Mouse (Mus musculus): ENCODE data around the gene 2310011J03Rik. TPM values are rescaled to one million over a fixed set of nuclear protein-coding genes. Genes with fewer than 3 reads are reported as not detected.

The 2310011J03Rik gene
- total and polyA plus RNA-seq, 2 experiments: 10.4 to 25.4 TPM

DNA sequence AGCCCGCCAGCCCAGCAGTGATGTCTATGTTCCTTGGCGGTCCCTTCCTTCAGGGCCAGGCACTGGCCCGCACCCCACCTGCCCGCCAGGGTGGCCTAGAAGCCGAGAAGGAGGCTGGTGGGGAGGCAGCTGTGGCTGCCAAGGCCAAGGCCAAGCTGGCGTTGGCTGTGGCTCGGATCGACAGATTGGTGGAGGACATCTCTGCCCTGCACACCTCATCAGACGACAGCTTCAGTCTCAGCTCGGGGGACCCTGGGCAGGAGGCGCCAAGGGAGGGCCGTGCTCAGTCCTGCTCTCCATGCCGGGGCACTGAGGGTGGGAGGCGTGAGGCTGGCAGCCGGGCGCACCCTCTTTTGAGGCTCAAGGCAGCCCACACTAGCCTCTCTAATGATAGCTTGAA lies 8.8 kb downstream of the 2310011J03Rik start:
- no peak overlapping the region for H3K27ac ChIP-seq (replicated peaks; ENCODE audit: insufficient read depth, low read depth, low read length)
- 68% methylated on average over 16 of the region's 16 CpGs for WGBS
- H3K36me3 ChIP-seq (ENCODE audit: control insufficient read depth, insufficient read depth, low read length): no peaks in the 10 kb centered on the region
- H3K79me2 ChIP-seq (ENCODE audit: control insufficient read depth, insufficient read depth, low read length): no peaks in the 10 kb centered on the region
- no peak for DNase-seq (ENCODE audit: extremely low read depth, low read depth, low spot score)
- TF ChIP-seq POLR2A (IDR thresholded peaks at IDR 0.05; ENCODE audit: extremely low read depth, insufficient read depth, low read length): no peak
- no peak for TF ChIP-seq CTCF (IDR thresholded peaks at IDR 0.05; ENCODE audit: low read depth, low read length)
- H3K4me3 ChIP-seq (ENCODE audit: insufficient read depth, low read depth, low read length): no peak overlapping the region
- no peaks in the 10 kb centered on the region for H3K4me1 ChIP-seq (ENCODE audit: control insufficient read depth, insufficient read depth, low read length)
- no peak overlapping the region for H3K9ac ChIP-seq (ENCODE audit: low read depth, low read length)
- peaks cover 30% of the 10 kb centered on the region for H3K27me3 ChIP-seq (ENCODE audit: control insufficient read depth, insufficient read depth, low read length)

DNA sequence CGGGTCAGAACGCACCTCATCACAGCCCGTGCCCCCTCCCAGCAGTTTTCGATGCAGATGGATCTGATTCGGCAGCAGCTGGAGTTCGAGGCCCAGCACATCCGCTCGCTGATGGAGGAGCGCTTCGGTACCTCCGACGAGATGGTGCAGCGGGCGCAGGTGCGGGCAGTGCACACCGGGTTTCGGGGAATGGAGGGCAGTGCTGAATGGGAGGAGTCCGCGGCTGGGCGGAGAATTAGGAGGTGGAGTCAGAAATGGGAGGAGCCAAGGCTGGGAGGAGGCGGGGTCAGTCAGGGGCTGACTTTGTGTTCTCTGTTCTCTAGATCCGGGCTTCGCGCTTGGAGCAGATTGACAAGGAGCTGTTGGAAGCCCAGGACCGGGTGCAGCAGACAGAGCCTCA lies 15.5 kb downstream of the 2310011J03Rik start:
- WGBS: 10% methylated on average over 25 of the region's 25 CpGs
- peak; percentile 53 for DNase-seq (ENCODE audit: extremely low read depth, low read depth, low spot score)
- Histone ChIP-seq H3K36me3 (ENCODE audit: control insufficient read depth, insufficient read depth, low read length) (no peaks in the 10 kb centered on the region), H3K4me1 (ENCODE audit: control insufficient read depth, insufficient read depth, low read length) (0 out of 2 replicates have a peak, but pooled peaks cover 2% of the 10 kb centered on the region), H3K27me3 (ENCODE audit: control insufficient read depth, insufficient read depth, low read length) (no peaks in the 10 kb centered on the region), H3K4me3 (ENCODE audit: insufficient read depth, low read depth, low read length) (no peak overlapping the region), H3K79me2 (ENCODE audit: control insufficient read depth, insufficient read depth, low read length) (no peaks in the 10 kb centered on the region), H3K9ac (ENCODE audit: low read depth, low read length) (no peak overlapping the region), H3K27ac (replicated peaks; ENCODE audit: insufficient read depth, low read depth, low read length) (no peak overlapping the region)
- TF ChIP-seq POLR2A (IDR thresholded peaks at IDR 0.05; ENCODE audit: extremely low read depth, insufficient read depth, low read length): no peak
- TF ChIP-seq CTCF (IDR thresholded peaks at IDR 0.05; ENCODE audit: low read depth, low read length): no peak

DNA sequence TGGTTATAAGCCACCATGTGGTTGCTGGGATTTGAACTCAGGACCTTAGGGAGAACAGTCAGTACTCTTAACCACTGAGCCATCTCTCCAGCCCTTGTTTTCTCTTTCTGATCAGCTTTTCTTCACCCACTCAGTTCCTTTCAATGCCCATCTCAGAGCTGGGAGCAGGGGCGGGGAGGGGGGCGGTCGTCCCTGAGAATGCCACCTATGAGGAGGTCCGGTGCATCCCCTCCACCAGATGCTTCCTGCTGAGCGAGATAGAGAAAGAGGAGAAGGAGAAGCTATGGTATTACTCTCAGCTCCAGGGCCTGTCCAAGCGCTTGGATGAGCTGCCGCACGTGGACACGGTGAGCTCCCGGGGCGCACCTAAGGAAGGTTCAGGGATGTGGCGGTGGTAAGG lies 15.9 kb downstream of the 2310011J03Rik start:
- no peak overlapping the region for H3K27ac ChIP-seq (replicated peaks; ENCODE audit: insufficient read depth, low read depth, low read length)
- no peak for DNase-seq (ENCODE audit: extremely low read depth, low read depth, low spot score)
- no peaks in the 10 kb centered on the region for H3K36me3 ChIP-seq (ENCODE audit: control insufficient read depth, insufficient read depth, low read length)
- H3K4me3 ChIP-seq (ENCODE audit: insufficient read depth, low read depth, low read length): no peak overlapping the region
- 0 out of 2 replicates have a peak, but pooled peaks cover 2% of the 10 kb centered on the region for H3K4me1 ChIP-seq (ENCODE audit: control insufficient read depth, insufficient read depth, low read length)
- no peak overlapping the region for H3K9ac ChIP-seq (ENCODE audit: low read depth, low read length)
- no peaks in the 10 kb centered on the region for H3K79me2 ChIP-seq (ENCODE audit: control insufficient read depth, insufficient read depth, low read length)
- no peaks in the 10 kb centered on the region for H3K27me3 ChIP-seq (ENCODE audit: control insufficient read depth, insufficient read depth, low read length)
- TF ChIP-seq CTCF (IDR thresholded peaks at IDR 0.05; ENCODE audit: low read depth, low read length) (no peak), POLR2A (IDR thresholded peaks at IDR 0.05; ENCODE audit: extremely low read depth, insufficient read depth, low read length) (no peak)
- 33% methylated on average over 12 of the region's 12 CpGs for WGBS

DNA sequence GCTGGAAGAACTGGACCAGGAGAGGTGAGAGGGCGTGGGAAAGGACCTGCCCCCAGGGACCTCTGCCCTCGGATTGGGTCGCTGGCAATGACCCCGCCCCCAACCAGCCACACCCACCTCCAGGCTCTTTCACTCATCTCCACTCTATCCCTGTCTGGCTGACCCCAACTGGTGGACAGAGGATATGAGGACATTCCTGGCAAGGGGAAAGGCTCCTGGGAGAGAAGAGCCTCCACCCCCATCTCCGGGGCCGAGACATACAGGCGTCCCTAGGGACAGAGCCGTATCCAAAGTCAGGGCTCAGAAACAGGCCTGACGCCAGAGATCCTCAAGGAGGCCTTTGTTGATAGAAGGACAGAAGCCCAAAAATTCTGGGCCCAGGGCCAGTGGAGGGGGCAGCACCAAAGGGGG lies 17.9 kb downstream of the 2310011J03Rik start:
- TF ChIP-seq CTCF (IDR thresholded peaks at IDR 0.05; ENCODE audit: low read depth, low read length) (no peak), POLR2A (IDR thresholded peaks at IDR 0.05; ENCODE audit: extremely low read depth, insufficient read depth, low read length) (no peak)
- no peaks in the 10 kb centered on the region for H3K36me3 ChIP-seq (ENCODE audit: control insufficient read depth, insufficient read depth, low read length)
- H3K9ac ChIP-seq (ENCODE audit: low read depth, low read length): no peak overlapping the region
- WGBS: 27% methylated on average over 9 of the region's 9 CpGs
- no peaks in the 10 kb centered on the region for H3K79me2 ChIP-seq (ENCODE audit: control insufficient read depth, insufficient read depth, low read length)
- no peak overlapping the region for H3K27ac ChIP-seq (replicated peaks; ENCODE audit: insufficient read depth, low read depth, low read length)
- H3K4me1 ChIP-seq (ENCODE audit: control insufficient read depth, insufficient read depth, low read length): 0 out of 2 replicates have a peak, but pooled peaks cover 2% of the 10 kb centered on the region
- peak; percentile 55 for DNase-seq (ENCODE audit: extremely low read depth, low read depth, low spot score)
- H3K4me3 ChIP-seq (ENCODE audit: insufficient read depth, low read depth, low read length): no peak overlapping the region
- H3K27me3 ChIP-seq (ENCODE audit: control insufficient read depth, insufficient read depth, low read length): 0 out of 2 replicates have a peak, but pooled peaks cover 4% of the 10 kb centered on the region

DNA sequence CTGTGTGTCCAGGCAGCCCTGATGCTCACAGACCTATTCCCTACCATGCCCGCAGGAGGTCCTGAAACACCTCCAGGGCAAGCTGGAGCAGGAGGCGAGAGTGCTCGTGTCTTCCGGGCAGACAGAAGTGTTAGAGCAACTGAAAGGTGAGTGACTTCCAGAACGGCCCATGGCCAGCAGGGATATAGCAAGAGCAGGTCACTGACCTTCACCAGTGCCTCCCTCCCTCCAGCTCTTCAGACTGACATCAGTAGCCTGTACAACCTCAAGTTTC lies 18.3 kb downstream of the 2310011J03Rik start:
- no peak overlapping the region for H3K9ac ChIP-seq (ENCODE audit: low read depth, low read length)
- 0 out of 2 replicates have a peak, but pooled peaks cover 4% of the 10 kb centered on the region for H3K27me3 ChIP-seq (ENCODE audit: control insufficient read depth, insufficient read depth, low read length)
- TF ChIP-seq CTCF (IDR thresholded peaks at IDR 0.05; ENCODE audit: low read depth, low read length) (no peak), POLR2A (IDR thresholded peaks at IDR 0.05; ENCODE audit: extremely low read depth, insufficient read depth, low read length) (no peak)
- no peaks in the 10 kb centered on the region for H3K36me3 ChIP-seq (ENCODE audit: control insufficient read depth, insufficient read depth, low read length)
- no peaks in the 10 kb centered on the region for H3K79me2 ChIP-seq (ENCODE audit: control insufficient read depth, insufficient read depth, low read length)
- H3K27ac ChIP-seq (replicated peaks; ENCODE audit: insufficient read depth, low read depth, low read length): no peak overlapping the region
- WGBS: 32% methylated on average over 5 of the region's 5 CpGs
- H3K4me1 ChIP-seq (ENCODE audit: control insufficient read depth, insufficient read depth, low read length): 0 out of 2 replicates have a peak, but pooled peaks cover 2% of the 10 kb centered on the region
- no peak for DNase-seq (ENCODE audit: extremely low read depth, low read depth, low spot score)
- no peak overlapping the region for H3K4me3 ChIP-seq (ENCODE audit: insufficient read depth, low read depth, low read length)

DNA sequence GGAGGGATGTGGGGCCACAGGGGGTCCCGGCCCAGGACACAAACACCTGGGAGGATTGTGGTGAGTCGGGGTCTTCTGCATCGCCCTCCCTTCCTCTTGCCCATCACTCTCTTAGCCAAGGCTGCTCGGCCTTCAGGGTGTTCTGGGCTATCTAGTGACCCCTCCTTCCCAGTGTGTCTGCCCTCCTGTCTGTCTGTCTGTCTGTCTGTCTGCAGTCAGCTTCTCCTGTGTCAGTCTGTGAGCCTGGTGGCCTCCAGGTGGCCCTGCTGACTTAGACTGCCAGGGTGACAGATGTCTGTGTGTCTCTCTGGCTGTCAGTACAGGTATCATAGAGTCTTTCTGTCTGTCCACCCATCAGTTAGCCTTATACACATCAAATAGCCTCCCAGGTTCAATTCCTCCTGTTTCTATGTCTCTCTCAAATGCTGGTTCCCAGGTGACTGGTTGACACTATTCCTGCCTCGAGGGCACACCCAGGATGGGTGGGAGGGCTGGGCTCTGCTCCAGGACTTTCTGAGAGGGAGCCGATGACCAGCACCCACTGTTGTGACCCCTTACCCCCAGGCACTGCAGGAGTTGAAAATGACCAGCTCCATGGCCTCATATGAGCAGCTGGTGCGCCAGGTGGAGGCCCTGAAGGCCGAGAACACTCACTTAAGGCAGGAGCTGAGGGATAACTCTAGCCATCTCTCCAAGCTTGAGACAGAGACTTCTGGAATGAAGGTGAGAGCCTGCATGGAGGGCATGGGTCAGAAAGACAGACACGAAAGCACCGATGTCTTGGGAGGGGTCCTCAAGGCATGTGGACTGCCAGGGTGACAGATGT lies 18.9 kb downstream of the 2310011J03Rik start:
- TF ChIP-seq POLR2A (IDR thresholded peaks at IDR 0.05; ENCODE audit: extremely low read depth, insufficient read depth, low read length): no peak
- no peak for TF ChIP-seq CTCF (IDR thresholded peaks at IDR 0.05; ENCODE audit: low read depth, low read length)
- WGBS: 80% methylated on average over 10 of the region's 10 CpGs
- 0 out of 2 replicates have a peak, but pooled peaks cover 2% of the 10 kb centered on the region for H3K4me1 ChIP-seq (ENCODE audit: control insufficient read depth, insufficient read depth, low read length)
- no peak overlapping the region for H3K9ac ChIP-seq (ENCODE audit: low read depth, low read length)
- no peak overlapping the region for H3K4me3 ChIP-seq (ENCODE audit: insufficient read depth, low read depth, low read length)
- H3K27me3 ChIP-seq (ENCODE audit: control insufficient read depth, insufficient read depth, low read length): 0 out of 2 replicates have a peak, but pooled peaks cover 4% of the 10 kb centered on the region
- no peaks in the 10 kb centered on the region for H3K36me3 ChIP-seq (ENCODE audit: control insufficient read depth, insufficient read depth, low read length)
- H3K27ac ChIP-seq (replicated peaks; ENCODE audit: insufficient read depth, low read depth, low read length): no peak overlapping the region
- DNase-seq (ENCODE audit: extremely low read depth, low read depth, low spot score): no peak
- H3K79me2 ChIP-seq (ENCODE audit: control insufficient read depth, insufficient read depth, low read length): no peaks in the 10 kb centered on the region

Measured in liver, adult 2 months (tissue).